Mouse (Mus musculus) forebrain, embryonic 14.5 days (tissue): ENCODE measurements around the gene Saa1. TPM values are rescaled to one million over a fixed set of nuclear protein-coding genes. Genes with fewer than 3 reads are reported as not detected.
"Not testable (repeated sequence)": the region's sequence is repeated elsewhere in the genome, so short reads cannot be mapped to it uniquely, and the experiment has no call there.

ENCODE experiments used
- ATAC-seq: fragments of 200-750 bp; cut with Nextera tagmentation; 2 replicates; pipeline ENCODE4 v1.8.0; 2017; ENCODE audit warnings: mild to moderate bottlenecking, moderate library complexity
- DNase-seq: peaks from one replicate; pipeline ENCODE4 v3.0.0-alpha.2; 2015; ENCODE audit warnings: low spot score
- H3K27ac ChIP-seq: fragments of 300-500 bp; sonication (generic); 2 replicates; pipeline ENCODE4 v1.5.1; 2014; ENCODE audit warnings: low read depth, mild to moderate bottlenecking, control low read depth, low read length, moderate library complexity
- H3K27me3 ChIP-seq: fragments of 300-500 bp; sonication (generic); replicated peaks from 2 replicates; pipeline ENCODE4 v1.6.1; 2014; ENCODE audit warnings: low read length, control low read depth, mixed read lengths; ENCODE audit not compliant: control insufficient read depth, insufficient read depth
- H3K36me3 ChIP-seq: fragments of 300-500 bp; sonication (generic); 2 replicates; pipeline ENCODE4 v1.6.1; 2014; ENCODE audit warnings: low read length, control low read depth; ENCODE audit not compliant: control insufficient read depth, insufficient read depth
- H3K4me1 ChIP-seq: fragments of 300-500 bp; sonication (generic); 2 replicates; pipeline ENCODE4 v1.6.1; 2014; ENCODE audit warnings: antibody characterized with exemption, low read length, control low read depth; ENCODE audit not compliant: control insufficient read depth, insufficient read depth
- H3K4me2 ChIP-seq: fragments of 300-500 bp; sonication (generic); 2 replicates; pipeline ENCODE4 v1.6.1; 2014; ENCODE audit warnings: mild to moderate bottlenecking, control low read depth, low read length
- H3K4me3 ChIP-seq: fragments of 300-500 bp; sonication (generic); 2 replicates; pipeline ENCODE4 v1.5.1; 2014; ENCODE audit warnings: low read depth, low read length, control low read depth
- H3K9ac ChIP-seq: fragments of 300-500 bp; sonication (generic); 2 replicates; pipeline ENCODE4 v1.6.1; 2014; ENCODE audit warnings: mild to moderate bottlenecking, low read length, control low read depth, moderate library complexity
- H3K9me3 ChIP-seq: fragments of 300-500 bp; sonication (generic); replicated peaks from 2 replicates; pipeline ENCODE4 v1.6.1; 2016; ENCODE audit warnings: low read length, control low read depth, mixed read lengths; ENCODE audit not compliant: control insufficient read depth
- WGBS: fragments of 180-500 bp; shearing (Covaris S2); extraction: QIAGEN DNeasy Blood & Tissue Kit; methylation state at CpG from one replicate; pipeline ENCODE4 v1.1.7; 2014; 5-methylcytosine and 5-hydroxymethylcytosine counted together
- polyA plus RNA-seq: library from polyadenylated mRNA; unstranded; fragments of >200 nt; fragmentation: Nextera tagmentation; extraction: Ambion mirVana; gene quantifications from 2 replicates; pipeline ENCODE4 v1.2.1, GENCODE M21; 2014

The Saa1 gene
- not detected in 2 replicates for polyA plus RNA-seq

DNA sequence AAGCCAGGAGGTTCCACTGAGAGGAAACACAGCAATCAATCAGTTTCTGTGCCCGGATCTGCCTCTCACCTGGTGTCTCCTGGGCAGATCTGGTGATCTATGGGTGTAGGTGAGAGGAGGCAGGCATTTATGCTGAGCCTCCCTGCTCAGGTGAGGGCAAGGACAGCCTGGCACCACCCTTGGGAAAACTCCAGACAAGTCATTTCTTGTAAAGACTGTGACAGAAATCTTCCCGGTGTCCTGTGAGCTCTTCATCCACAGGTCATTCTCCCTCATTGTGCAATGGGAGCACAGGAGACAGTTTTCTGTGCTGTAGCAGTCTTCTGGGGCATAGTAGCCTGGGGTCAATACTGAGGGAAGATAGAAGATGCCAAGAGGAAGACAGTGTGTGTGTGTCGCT lies at the start of gene Saa1:
TSS of gene Saa1 (minus strand) at position 101 of the 400 bp plus-strand sequence.
- DNase-seq, H3K27me3 ChIP-seq, H3K36me3 ChIP-seq, H3K4me3 ChIP-seq, H3K4me1 ChIP-seq, H3K9me3 ChIP-seq, ATAC-seq, H3K9ac ChIP-seq, H3K27ac ChIP-seq, H3K4me2 ChIP-seq: not testable (repeated sequence)
- WGBS, result 86% methylated on average over 2 of the region's 3 CpGs

DNA sequence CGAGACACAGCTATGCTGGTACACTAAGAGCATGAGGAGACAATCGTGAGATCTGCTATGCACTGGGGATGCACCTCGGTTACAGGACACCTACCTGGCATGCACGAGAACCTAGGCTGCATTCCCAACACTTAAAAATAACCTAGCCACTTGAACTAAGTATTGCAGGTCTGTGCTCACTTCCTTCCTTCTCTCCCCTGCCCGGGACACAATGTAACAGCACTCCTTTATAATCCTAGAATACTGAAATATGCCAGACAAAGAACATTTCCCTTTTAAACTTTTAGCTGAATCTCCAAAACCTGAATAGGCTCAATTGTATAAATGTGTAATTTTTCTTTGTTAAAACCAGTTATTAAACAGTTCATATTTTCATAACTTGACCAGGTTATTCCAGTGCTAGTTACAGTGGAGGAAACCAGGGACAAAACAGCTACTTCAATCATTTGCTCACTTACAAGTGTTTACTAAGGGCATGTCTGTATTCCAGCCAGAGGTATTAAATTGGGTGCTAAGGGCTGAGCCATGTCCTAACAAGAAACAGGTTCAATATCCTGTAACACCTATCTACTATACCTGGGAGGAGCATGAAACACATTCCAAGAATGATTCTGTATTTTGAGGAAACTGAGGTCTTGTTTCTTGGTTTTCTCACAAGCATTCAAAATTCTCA lies 46.5 kb upstream of the Saa1 start:
- peaks cover 55% of the 10 kb centered on the region for H3K36me3 ChIP-seq
- no peaks in the 10 kb centered on the region for H3K27me3 ChIP-seq
- 88% methylated on average over 5 of the region's 5 CpGs for WGBS
- peaks cover 5% of the 10 kb centered on the region; the same call in 1 of the 2 replicates for H3K4me1 ChIP-seq
- H3K4me3 ChIP-seq, result no peak overlapping the region
- H3K9ac ChIP-seq, result no peak overlapping the region
- ATAC-seq, result no peak
- H3K9me3 ChIP-seq, result no peaks in the 10 kb centered on the region
- H3K27ac ChIP-seq, result no peak overlapping the region
- no peak overlapping the region for H3K4me2 ChIP-seq
- no peak for DNase-seq

DNA sequence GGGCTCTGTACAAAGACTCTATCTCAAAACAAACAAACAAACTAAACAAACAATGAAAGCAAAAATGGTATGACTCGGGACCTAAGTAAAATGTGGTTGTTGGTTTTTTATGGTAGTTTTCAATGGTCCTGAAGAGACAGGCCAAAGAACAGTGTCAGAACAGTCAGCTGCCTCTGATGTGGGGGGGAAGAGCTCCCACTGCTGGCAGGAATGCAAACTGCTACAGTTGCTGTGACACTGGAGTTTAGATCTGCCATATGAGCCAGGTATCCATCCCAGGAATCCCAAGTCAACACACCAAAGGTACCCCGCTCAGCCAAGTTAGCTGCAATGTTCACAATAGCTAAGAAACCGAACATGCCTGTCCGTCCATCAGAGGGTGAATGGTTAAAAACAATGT lies 27.9 kb upstream of the Saa1 start:
- no peak overlapping the region for H3K4me2 ChIP-seq
- no peak overlapping the region for H3K4me3 ChIP-seq
- no peaks in the 10 kb centered on the region for H3K27me3 ChIP-seq
- H3K9me3 ChIP-seq, result no peaks in the 10 kb centered on the region
- H3K9ac ChIP-seq, result no peak overlapping the region
- DNase-seq (peak; percentile 71), ATAC-seq (no peak)
- H3K4me1 ChIP-seq, result no peaks in the 10 kb centered on the region
- 70% methylated on average over 4 of the region's 4 CpGs for WGBS
- H3K27ac ChIP-seq, result no peak overlapping the region
- peaks cover 87% of the 10 kb centered on the region for H3K36me3 ChIP-seq

DNA sequence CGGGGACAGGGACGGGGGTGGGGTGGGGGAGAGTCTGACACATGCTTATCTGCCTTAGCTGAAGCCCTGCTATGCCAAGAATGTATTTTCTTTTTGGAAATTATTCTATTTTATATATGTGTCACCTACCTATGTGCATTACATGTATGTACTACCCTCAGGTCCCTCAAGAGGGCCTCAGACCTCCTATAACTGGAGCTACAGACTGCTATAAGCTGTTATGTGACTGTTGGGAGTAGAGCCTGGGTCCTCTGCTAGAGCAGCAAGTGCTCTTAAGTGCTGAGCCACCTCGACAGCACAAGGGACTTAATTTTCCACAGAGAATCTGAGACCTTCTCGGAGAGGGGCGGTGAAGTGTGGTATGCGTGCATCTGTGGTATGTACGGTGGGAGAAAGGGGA lies 25.7 kb upstream of the Saa1 start:
- H3K36me3 ChIP-seq, result peaks cover 86% of the 10 kb centered on the region

DNA sequence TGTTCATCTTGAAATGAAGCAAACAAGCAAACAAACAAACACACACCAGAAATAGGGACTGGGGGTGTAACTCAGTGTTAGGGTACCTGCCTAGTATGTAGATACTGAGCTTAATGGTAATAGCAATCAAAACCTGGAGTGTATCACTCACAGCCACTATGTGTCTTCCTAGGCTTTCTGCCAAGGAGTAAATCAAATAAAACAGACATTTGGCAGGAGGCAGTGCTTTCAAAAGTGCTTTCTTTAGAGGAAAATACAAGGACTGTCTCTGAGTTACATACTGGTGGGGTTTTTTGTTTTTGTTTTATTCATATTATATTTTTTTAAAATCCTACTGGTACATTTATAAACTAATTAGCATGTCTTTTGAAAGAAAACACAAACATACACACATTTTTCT lies 24.6 kb upstream of the Saa1 start:
- peak; percentile 32 for DNase-seq
- no peak for ATAC-seq
- Histone ChIP-seq H3K4me1 (no peaks in the 10 kb centered on the region), H3K36me3 (peaks cover 88% of the 10 kb centered on the region), H3K4me3 (no peak overlapping the region), H3K27ac (no peak overlapping the region), H3K27me3 (no peaks in the 10 kb centered on the region), H3K9ac (no peak overlapping the region), H3K4me2 (no peak overlapping the region), H3K9me3 (no peaks in the 10 kb centered on the region)

More for the DNA sequence above, 25.7 kb upstream of the Saa1 start:
- no peak for ATAC-seq
- Histone ChIP-seq H3K4me1 (no peaks in the 10 kb centered on the region), H3K27ac (no peak overlapping the region), H3K4me2 (no peak overlapping the region), H3K4me3 (no peak overlapping the region), H3K27me3 (no peaks in the 10 kb centered on the region), H3K9ac (no peak overlapping the region), H3K9me3 (no peaks in the 10 kb centered on the region)
- no peak for DNase-seq
- WGBS, result 93% methylated on average over 7 of the region's 7 CpGs

DNA sequence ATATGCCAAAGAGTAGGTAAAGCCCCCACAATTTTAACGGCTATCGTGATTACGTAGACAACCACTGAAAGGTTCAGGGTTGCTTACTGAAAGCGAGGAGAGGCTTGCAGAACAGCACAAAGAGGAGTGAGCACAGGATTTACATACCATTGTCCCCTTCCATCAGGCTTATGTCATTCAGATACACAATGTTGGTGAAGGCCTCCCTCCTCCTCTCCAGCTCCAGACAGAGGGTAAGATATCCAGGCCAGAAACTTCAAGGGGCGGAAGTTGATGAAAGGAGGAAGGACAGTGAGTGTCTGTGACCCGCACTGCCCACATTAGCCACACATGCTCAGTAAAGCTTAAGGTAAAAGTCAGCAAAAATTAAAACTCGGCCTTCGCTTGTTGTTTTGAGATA lies 21.9 kb upstream of the Saa1 start:
- Histone ChIP-seq H3K27me3 (no peaks in the 10 kb centered on the region), H3K27ac (no peak overlapping the region), H3K9me3 (no peaks in the 10 kb centered on the region), H3K36me3 (peaks cover 96% of the 10 kb centered on the region), H3K4me2 (no peak overlapping the region), H3K4me1 (no peaks in the 10 kb centered on the region), H3K4me3 (no peak overlapping the region), H3K9ac (no peak overlapping the region)
- ATAC-seq, result no peak
- no peak for DNase-seq
- 72% methylated on average over 8 of the region's 8 CpGs for WGBS

DNA sequence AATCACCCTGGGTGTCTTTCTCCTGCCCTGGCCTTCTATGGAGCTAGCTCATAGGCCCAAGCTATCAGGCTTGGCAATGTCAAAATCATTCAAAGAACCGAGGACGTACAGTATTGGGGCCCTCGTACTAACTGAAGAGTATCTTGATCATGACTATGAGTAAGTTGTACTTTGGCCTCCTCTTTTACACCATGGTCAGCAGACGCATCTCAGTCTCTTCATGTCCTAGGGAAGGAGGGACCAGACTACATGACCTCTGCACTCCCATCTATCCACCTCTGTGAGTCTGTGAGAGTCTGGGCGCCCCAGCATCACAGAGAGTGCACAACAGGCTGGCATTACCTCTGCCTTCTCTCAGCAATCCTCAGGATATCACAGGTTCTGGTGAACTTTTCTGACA lies 19.8 kb upstream of the Saa1 start:
- Histone ChIP-seq H3K9ac (no peak overlapping the region), H3K9me3 (no peaks in the 10 kb centered on the region), H3K4me1 (no peaks in the 10 kb centered on the region), H3K27me3 (no peaks in the 10 kb centered on the region), H3K27ac (no peak overlapping the region), H3K36me3 (peaks cover 90% of the 10 kb centered on the region), H3K4me3 (no peak overlapping the region), H3K4me2 (no peak overlapping the region)
- DNase-seq, result no peak
- ATAC-seq, result no peak
- 95% methylated on average over 5 of the region's 5 CpGs for WGBS

DNA sequence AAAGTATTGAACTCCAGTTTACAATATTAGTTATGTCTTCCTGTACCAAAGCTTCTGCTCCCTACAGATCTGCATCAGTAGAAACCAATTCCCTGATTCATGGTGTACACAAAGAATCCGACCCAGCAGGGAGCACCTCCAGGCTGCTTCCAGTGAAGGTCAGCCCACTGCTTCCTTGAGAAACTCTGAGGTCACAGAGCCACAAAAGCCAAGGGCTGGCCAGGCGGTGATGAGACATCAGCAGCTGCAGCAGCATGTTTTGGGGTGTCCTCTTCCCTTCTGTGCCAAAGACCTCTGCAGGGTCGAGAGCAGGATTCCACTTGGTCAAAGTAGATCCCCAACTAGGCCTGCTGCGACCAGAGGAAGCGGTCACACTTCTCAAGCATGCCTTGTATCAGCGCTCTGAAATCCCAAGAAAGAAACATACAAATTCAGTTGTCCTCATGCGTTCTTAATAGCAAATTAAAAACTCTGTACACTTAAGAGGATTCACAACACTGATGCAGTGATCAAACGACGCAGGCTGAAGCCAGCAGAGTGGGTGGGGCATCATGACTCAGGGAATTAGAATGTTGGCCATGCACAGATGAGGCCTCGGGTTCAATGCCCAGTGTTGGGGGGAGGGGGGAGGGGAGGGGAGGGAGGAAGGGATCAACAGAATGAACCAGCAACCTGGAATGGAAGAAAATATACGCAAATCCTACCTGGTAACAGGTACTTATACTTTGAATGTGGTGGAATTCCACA lies 18.4 kb upstream of the Saa1 start:
- Histone ChIP-seq H3K4me3 (no peak overlapping the region), H3K27me3 (no peaks in the 10 kb centered on the region), H3K9ac (no peak overlapping the region), H3K27ac (no peak overlapping the region), H3K4me2 (no peak overlapping the region), H3K4me1 (no peaks in the 10 kb centered on the region), H3K36me3 (peaks cover 77% of the 10 kb centered on the region), H3K9me3 (no peaks in the 10 kb centered on the region)
- 70% methylated on average over 11 of the region's 11 CpGs for WGBS
- ATAC-seq (no peak), DNase-seq (no peak)

DNA sequence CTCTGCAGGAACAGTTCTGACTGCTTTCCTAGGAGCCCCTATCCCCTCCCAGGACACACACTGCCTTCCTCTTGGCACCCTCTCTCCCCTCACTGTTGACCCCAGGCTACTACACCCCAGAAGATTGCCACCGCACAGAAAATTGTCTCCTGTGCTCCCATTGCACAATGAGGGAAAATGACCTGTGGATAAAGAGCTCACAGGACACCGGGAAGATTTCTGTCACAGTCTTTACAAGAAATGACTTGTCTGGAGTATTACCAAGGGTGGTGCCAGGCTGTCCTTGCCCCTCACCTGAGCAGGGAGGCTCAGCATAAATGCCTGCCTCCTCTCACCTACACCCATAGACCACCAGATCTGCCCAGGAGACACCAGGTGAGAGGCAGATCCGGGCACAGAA lies 8.7 kb upstream of the Saa1 start, which contains the start of gene Saa2:
TSS of gene Saa2 (plus strand) at position 301 of the 400 bp plus-strand sequence.
- no peaks in the 10 kb centered on the region for H3K36me3 ChIP-seq
- WGBS, result 74% methylated on average over 3 of the region's 3 CpGs
- H3K9me3 ChIP-seq, result no peaks in the 10 kb centered on the region
- no peak within 1 kb of the TSS for H3K4me2 ChIP-seq
- no peak within 1 kb of the TSS for H3K4me3 ChIP-seq
- no peaks in the 10 kb centered on the region for H3K27me3 ChIP-seq
- no peak for ATAC-seq
- no peak within 1 kb of the TSS for H3K27ac ChIP-seq
- H3K9ac ChIP-seq, result no peak within 1 kb of the TSS
- no peak for DNase-seq
- H3K4me1 ChIP-seq, result no peaks in the 10 kb centered on the region
